Mouse (Mus musculus) gastrocnemius, adult 2 months (tissue): ENCODE results near the gene Adam8. TPM values are rescaled to one million over a fixed set of nuclear protein-coding genes. Genes with fewer than 3 reads are reported as not detected.

ENCODE experiments used
- DNase-seq: peaks from one replicate; pipeline ENCODE4 v3.0.0; 2022
- H3K27ac ChIP-seq: fragments of 200-600 bp; 2 replicates; pipeline ENCODE4 v1.8.1; 2022; ENCODE audit warnings: mild to moderate bottlenecking
- H3K4me3 ChIP-seq: fragments of 200-600 bp; 2 replicates; pipeline ENCODE4 v1.8.1; 2022; ENCODE audit warnings: mild to moderate bottlenecking, moderate library complexity
- CTCF ChIP-seq: fragments of 200-600 bp; IDR thresholded peaks from 2 replicates; pipeline ENCODE4 v1.8.1; 2022; ENCODE audit warnings: antibody characterized with exemption, mild to moderate bottlenecking, moderate library complexity
- intact Hi-C: fragments of 180-260 bp; cut with DNase I; formaldehyde crosslinking; loops from one replicate; pipeline ENCODE4 v1.15.1; 2025
- total RNA-seq, 2 experiments: library from RNA; stranded (reverse); gene quantifications; 2 replicates each; pipeline ENCODE4 v1.2.3; 2021

Adam8 gene
- total RNA-seq, 2 experiments from 2014 or later = 0.39 to 0.43 TPM

DNA sequence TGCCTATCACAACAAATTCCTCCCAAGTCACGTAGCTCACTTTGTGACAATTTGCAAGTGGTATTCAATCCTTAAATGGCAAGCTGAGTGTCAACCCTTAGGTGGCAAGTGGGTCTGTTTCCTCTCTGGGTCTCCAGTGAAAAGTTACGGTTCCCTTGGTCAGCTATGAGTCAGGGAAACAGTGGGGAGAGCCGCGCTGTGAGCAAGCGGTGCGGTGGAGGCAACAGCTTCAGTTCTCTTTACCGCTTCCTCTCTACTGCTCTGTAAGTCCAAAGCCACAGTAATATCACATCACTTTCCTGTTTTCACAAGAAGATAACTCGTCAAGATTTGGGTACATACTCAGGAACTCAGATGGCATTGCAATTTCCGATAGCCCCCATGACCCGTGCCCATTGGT, 18.1 kb downstream of the Adam8 start:
- DNase-seq = no peak
- H3K27ac ChIP-seq = no peak overlapping the region
- no peak for TF ChIP-seq CTCF
- intact Hi-C loops = loop anchor here (10.0 kb wide), 1 partner anchor 170 kb away; no protein-coding TSS in a partner anchor
- no peak overlapping the region for H3K4me3 ChIP-seq

DNA sequence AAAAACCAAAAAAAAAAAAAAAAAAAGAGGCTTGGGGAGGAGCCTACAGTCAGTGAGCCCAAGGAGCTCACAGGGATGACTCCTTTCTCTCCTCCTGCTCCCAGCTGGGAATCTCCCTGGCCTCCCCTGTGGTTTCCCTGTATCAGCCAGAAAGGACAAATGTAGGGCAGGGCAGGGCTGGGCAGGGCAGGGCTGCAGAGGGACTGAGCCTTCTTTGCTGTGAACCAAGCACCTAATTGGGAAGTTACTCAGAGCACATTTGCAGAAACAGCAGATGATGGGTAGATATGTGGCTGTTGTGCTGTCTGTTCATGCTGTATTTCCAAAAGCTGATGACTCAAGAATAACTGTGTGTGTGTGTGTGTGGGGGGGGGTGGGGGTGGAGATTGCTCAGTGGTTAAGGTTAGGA, 19.4 kb downstream of the Adam8 start:
- intact Hi-C loops = loop anchor here (10.0 kb wide), 1 partner anchor 172 kb away; no protein-coding TSS in a partner anchor
- Histone ChIP-seq H3K4me3 (no peak overlapping the region), H3K27ac (no peak overlapping the region)
- no peak for DNase-seq
- TF ChIP-seq CTCF = no peak

DNA sequence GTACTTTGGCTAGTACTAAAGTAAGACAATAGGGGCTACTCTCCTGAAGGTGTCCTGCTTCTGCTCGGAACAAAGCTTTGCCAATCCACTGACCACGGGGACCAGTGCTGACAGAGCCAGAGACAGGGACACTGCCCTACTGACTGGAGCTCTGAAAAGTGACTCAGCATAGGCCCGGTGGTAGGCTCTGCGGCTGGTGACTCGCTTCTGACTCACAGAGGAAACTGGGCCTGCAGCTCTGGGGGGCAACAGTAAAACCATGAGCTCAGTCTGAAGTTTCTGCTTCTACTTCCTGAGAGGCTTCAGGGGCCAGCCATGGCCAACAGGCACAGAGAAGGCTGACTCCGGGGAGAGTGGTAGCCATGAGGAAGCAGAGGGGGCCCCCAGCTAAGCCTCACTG, 20.9 kb downstream of the Adam8 start:
- H3K27ac ChIP-seq = no peak overlapping the region
- no peak overlapping the region for H3K4me3 ChIP-seq
- no peak for TF ChIP-seq CTCF
- intact Hi-C loops = loop anchor here (1.0 to 10.0 kb wide), 2 partner anchors 89 to 173 kb away; no protein-coding TSS in a partner anchor
- DNase-seq = no peak

DNA sequence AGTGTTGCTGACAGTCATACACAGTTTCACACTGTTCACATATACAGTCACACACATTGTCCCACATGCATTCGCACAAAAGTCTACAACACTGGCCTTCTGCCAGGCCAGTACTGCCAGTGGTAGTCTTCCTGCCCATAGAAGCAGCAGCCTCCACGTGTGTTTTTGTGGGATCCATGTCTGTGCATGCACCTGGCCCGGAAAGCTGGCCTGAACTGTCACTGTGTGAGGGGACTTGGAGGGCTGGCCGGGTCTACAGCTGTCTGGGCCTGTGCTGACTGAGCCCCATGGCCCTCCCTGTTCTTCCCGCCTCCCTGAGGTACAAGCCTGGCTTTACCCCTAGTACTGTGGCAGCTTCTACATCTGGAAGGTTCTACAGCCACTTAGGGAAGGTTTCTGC, 21.4 kb downstream of the Adam8 start:
- no peak overlapping the region for H3K4me3 ChIP-seq
- TF ChIP-seq CTCF = no peak
- no peak overlapping the region for H3K27ac ChIP-seq
- DNase-seq = no peak
- intact Hi-C loops = loop anchor here (1.0 to 10.0 kb wide), 2 partner anchors 89 to 174 kb away; no protein-coding TSS in a partner anchor

DNA sequence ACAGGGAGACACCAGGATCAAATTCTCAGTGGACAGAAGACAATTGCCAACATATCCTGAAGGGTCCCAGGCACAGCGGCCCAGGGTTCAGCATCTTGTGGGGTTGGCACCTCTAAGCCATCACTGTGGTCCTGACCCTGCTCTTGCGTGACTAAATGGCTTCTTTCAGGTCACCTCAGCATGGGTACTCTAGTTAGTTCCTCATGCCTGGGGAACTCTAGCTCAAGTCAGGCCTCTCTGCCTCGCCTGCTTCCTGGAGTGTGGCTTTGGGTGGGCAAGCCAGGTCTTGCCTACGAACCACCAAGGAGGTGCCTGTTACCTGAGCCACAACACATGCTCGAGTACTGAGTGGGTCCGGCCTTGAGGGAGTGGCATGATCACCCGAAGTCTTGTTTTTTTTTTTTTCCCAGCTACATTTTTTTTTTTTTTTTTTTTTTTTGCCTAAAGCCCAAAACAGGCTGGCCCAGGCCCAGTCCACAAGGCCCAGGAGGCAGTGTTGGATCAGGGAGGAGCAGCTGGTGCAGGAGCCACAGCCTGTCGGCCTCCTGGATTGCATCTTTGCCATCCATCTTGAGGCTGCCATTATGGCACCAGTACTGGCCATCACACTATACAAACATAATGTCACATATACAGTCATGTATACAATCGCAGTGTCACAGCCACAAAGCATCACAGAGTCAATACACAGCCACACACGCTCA, 22.0 kb downstream of the Adam8 start:
- Histone ChIP-seq H3K4me3 (no peak overlapping the region), H3K27ac (no peak overlapping the region)
- intact Hi-C loops = loop anchor here (10.0 kb wide), 1 partner anchor 174 kb away; no protein-coding TSS in a partner anchor
- no peak for DNase-seq
- TF ChIP-seq CTCF = no peak

DNA sequence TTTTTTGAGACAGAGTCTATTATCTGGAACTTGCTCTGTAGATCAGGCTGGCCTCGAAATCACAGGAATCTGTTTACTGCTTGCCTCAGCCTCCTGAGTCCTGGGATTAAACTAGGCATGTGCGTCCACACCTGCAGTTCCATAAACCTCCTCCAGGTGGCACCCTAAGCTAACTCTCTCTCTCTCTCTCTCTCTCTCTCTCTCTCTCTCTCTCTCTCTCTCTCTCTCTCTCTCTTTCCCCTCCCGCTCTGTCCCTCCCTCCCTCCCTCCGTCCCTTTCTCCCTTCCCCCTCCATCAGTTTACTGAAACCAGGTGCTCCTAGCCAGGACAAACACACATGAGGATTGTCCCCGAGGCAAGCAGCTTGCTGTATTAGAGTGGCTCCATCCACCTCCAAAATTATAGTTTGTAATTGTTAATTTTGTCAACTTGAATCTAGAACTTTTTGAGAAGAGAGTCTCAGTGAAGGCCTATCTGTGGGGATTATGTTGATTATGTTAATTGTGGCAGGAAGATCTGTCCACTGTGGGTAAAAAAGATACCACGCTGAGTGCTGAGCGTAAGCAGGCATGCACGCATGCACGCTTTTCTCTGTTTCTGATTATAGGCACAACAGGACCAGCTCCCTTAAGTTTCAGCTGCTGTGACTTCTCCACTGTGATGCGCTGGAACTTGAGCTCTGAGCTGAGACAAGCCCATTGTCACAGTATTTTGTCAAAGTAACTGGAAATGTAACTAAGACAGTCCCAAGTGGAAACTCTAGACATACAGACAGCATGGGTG, 22.8 kb downstream of the Adam8 start:
- no peak overlapping the region for H3K4me3 ChIP-seq
- TF ChIP-seq CTCF = peak; percentile 82
- DNase-seq = peak; percentile 80
- no peak overlapping the region for H3K27ac ChIP-seq
- intact Hi-C loops = loop anchor here (1.0 to 10.0 kb wide), 2 partner anchors 25 to 175 kb away; no protein-coding TSS in a partner anchor

DNA sequence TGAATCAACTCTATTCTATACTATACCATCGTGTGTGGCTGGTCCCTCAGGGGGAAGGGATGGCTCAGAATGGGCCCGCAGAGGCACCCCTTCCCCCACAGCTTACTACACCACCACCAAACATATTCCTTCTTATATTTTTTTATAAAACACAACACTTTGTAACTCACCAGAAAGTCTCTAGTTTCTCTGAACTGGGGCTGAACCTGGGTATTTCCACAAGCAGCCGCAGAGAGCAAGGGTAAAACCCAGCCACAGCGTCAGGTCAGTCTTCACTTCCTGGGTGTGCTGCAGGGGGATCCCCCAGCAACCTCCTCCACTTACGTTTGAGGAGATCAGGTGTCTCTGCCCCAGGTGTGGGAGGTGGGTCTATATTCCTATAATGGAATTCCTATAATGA, 23.9 kb downstream of the Adam8 start:
- DNase-seq = no peak
- no peak overlapping the region for H3K4me3 ChIP-seq
- intact Hi-C loops = no loop called here
- no peak for TF ChIP-seq CTCF
- H3K27ac ChIP-seq = no peak overlapping the region

DNA sequence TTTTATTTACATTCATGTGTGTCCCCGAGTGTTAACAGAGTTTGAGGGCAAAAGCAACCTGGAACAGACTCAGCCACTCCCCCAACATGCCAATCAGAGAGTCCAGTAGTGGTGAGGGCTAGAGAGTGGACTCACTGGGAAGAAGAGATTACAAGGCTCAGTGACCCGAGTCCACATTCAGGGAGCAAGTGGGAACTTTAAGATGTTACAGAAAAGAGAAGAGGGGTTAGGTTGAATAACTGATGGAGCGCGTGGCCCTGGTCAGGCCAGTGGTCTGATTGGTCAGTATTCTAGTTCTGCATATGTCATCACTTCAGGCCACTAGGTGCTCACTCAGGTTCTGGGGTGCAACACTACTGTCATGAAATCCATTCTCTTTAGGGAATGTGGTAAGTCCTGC, 25.2 kb downstream of the Adam8 start:
- intact Hi-C loops = no loop called here
- Histone ChIP-seq H3K27ac (no peak overlapping the region), H3K4me3 (no peak overlapping the region)
- TF ChIP-seq CTCF = no peak
- no peak for DNase-seq

DNA sequence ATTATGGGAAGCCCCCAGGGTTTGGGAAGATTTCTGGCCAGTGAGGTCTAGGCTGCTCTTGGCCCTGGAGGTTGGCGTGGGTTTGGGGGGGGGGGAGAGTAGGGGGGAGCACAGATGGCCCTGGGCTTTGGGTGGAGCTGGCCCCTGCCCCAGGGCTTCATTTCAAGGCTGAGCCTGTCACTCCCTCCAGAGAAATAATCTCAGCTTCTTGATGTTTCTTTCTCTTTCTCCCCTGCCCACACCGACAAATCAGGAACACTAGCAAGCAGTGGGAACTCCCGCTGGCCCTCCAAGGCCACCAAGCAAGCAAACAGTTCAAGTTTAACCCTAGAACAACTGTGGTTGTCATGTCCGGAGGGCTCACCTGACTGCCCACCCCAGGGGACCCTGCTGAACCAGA, 28.5 kb downstream of the Adam8 start:
- TF ChIP-seq CTCF = no peak
- intact Hi-C loops = no loop called here
- Histone ChIP-seq H3K27ac (no peak overlapping the region), H3K4me3 (no peak overlapping the region)
- no peak for DNase-seq

DNA sequence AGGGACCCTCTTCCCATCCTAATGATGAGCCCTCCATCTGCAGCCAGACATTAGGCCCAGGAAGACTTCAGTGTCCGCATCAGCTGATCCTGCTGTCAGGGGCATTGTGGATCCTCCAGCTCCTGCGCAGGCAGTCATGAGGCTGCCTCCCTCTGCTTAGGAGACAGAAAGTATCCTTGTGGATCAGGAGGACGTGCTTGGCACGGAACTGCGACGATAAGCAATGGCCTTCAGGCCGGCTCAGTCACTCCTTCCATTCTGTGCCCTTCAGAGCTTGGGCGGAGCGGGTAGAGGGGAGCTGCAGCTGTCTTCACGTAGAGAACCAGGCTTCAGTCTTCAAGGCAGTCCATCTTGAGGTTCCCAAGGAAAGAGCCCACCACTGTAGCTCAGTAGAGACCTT, 31.2 kb downstream of the Adam8 start:
- intact Hi-C loops = no loop called here
- no peak for TF ChIP-seq CTCF

DNA sequence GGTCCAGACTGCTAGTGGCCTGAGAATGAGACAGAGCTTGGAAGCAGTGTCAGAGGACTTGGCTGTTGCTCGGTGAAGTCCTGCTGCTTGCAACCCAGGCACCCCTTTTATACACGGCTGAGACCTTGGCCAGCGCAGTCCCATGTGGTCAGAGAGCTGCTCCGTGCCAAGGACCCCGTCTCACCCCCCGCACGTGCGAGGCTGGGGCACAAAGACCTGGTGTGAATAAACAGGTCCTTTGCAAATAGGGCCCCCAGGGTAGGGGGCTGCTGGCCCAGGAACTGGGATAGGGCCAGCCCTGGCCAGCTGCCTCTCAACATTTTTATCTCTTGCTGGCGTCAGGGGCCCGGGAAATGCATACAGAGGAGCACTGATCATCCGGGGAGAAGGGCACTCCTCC, 34.4 kb downstream of the Adam8 start:
- DNase-seq = no peak
- no peak for TF ChIP-seq CTCF

More for the DNA sequence above, 31.2 kb downstream of the Adam8 start:
- H3K27ac ChIP-seq = no peak overlapping the region
- no peak for DNase-seq
- no peak overlapping the region for H3K4me3 ChIP-seq

DNA sequence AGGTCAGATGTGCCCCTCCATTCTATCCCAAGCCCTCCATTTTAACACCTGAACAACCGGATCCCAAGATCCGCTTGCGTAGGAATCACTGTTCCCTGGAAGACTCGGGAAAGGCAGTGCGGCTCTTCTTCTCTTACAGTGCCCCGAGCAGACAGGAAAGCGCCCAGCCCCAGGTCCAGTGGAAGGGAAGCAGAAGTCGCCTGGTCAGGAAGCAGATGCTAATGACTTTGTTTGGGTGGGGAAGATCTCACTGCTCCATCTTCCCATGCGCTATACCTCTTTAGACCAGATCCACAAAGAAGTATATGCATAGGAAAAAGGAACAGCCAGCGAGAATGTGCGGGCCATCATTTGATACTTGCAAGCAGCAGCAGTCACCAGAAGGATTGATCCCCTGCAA, 34.9 kb downstream of the Adam8 start:
- Histone ChIP-seq H3K4me3 (no peak overlapping the region), H3K27ac (no peak overlapping the region)
- no peak for DNase-seq
- no peak for TF ChIP-seq CTCF
- intact Hi-C loops = no loop called here

More for the DNA sequence above, 34.4 kb downstream of the Adam8 start:
- Histone ChIP-seq H3K27ac (no peak overlapping the region), H3K4me3 (no peak overlapping the region)
- intact Hi-C loops = no loop called here

DNA sequence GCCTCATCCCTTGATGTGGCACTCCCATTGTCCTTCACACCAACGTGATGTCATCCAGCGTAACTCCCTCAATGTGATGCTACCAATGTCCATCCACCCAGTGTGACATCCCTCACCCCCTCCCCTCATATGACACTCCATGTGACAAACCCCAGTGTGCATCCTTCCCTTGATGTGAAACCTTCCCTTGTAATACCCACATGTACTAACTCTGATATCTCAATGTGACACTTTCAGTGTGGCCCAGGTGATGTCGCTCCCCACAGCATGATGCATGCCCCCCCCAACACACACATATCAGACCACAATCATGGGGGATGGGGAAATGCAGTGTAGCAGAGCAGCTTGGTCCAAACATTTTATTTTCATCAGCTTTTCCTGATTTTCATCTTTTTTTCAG, 35.7 kb downstream of the Adam8 start:
- H3K27ac ChIP-seq = no peak overlapping the region
- DNase-seq = no peak
- no peak for TF ChIP-seq CTCF
- H3K4me3 ChIP-seq = no peak overlapping the region
- intact Hi-C loops = no loop called here
